Mouse (Mus musculus): Measurements from ENCODE around the gene Smim27. TPM values are rescaled to one million over a fixed set of nuclear protein-coding genes. Genes with fewer than 3 reads are reported as not detected.

The Smim27 gene
- polyA plus RNA-seq, 1 experiment = 18.4 TPM

GRCm38 (mm10) chr4:40227886-40228285 lies 41.5 kb upstream of the Smim27 start:
- peaks cover 25% of the 10 kb centered on the region for H3K36me3 ChIP-seq (ENCODE audit: control insufficient read depth, insufficient read depth, low read length)
- no peaks in the 10 kb centered on the region for H3K27me3 ChIP-seq (ENCODE audit: control insufficient read depth, insufficient read depth, low read length)
- no peak for DNase-seq
- H3K27ac ChIP-seq (ENCODE audit: control insufficient read depth, insufficient read depth, low read length) = no peak overlapping the region
- TF ChIP-seq POLR2A (IDR thresholded peaks at IDR 0.05; ENCODE audit: control insufficient read depth, extremely low read depth, insufficient read depth, low read length, poor library complexity) = no peak
- TF ChIP-seq CTCF (IDR thresholded peaks at IDR 0.05; ENCODE audit: borderline replicate concordance, control insufficient read depth, extremely low read depth, insufficient read depth, low read length, poor library complexity) = no peak
- H3K4me3 ChIP-seq (ENCODE audit: control insufficient read depth, insufficient read depth, low read length) = no peak overlapping the region
- H3K4me1 ChIP-seq (replicated peaks; ENCODE audit: control insufficient read depth, insufficient read depth, low read length) = no peaks in the 10 kb centered on the region
- 100% methylated on average over 7 of the region's 7 CpGs for WGBS

GRCm38 (mm10) chr4:40229723-40230122 lies 39.7 kb upstream of the Smim27 start:
- H3K36me3 ChIP-seq (ENCODE audit: control insufficient read depth, insufficient read depth, low read length) = peaks cover 16% of the 10 kb centered on the region
- DNase-seq = no peak
- no peak overlapping the region for H3K27ac ChIP-seq (ENCODE audit: control insufficient read depth, insufficient read depth, low read length)
- no peaks in the 10 kb centered on the region for H3K27me3 ChIP-seq (ENCODE audit: control insufficient read depth, insufficient read depth, low read length)
- no peak overlapping the region for H3K4me3 ChIP-seq (ENCODE audit: control insufficient read depth, insufficient read depth, low read length)
- no peaks in the 10 kb centered on the region for H3K4me1 ChIP-seq (replicated peaks; ENCODE audit: control insufficient read depth, insufficient read depth, low read length)
- WGBS = 91% methylated on average over 6 of the region's 6 CpGs
- TF ChIP-seq CTCF (IDR thresholded peaks at IDR 0.05; ENCODE audit: borderline replicate concordance, control insufficient read depth, extremely low read depth, insufficient read depth, low read length, poor library complexity) (no peak), POLR2A (IDR thresholded peaks at IDR 0.05; ENCODE audit: control insufficient read depth, extremely low read depth, insufficient read depth, low read length, poor library complexity) (no peak)

- H3K27ac ChIP-seq (ENCODE audit: control insufficient read depth, insufficient read depth, low read length) = no peak overlapping the region
- H3K4me3 ChIP-seq (ENCODE audit: control insufficient read depth, insufficient read depth, low read length) = no peak overlapping the region
- 80% methylated on average over 7 of the region's 7 CpGs for WGBS
- H3K4me1 ChIP-seq (replicated peaks; ENCODE audit: control insufficient read depth, insufficient read depth, low read length) = peaks cover 3% of the 10 kb centered on the region
- H3K36me3 ChIP-seq (ENCODE audit: control insufficient read depth, insufficient read depth, low read length) = no peaks in the 10 kb centered on the region; the same call in 1 of the 2 replicates
- no peaks in the 10 kb centered on the region for H3K27me3 ChIP-seq (ENCODE audit: control insufficient read depth, insufficient read depth, low read length)
- DNase-seq = no peak
- TF ChIP-seq POLR2A (IDR thresholded peaks at IDR 0.05; ENCODE audit: control insufficient read depth, extremely low read depth, insufficient read depth, low read length, poor library complexity) (no peak), CTCF (IDR thresholded peaks at IDR 0.05; ENCODE audit: borderline replicate concordance, control insufficient read depth, extremely low read depth, insufficient read depth, low read length, poor library complexity) (no peak)
Observed at GRCm38 (mm10) chr4:40233062-40233664, 36.2 kb upstream of the Smim27 start.

GRCm38 (mm10) chr4:40234256-40234655 lies 35.1 kb upstream of the Smim27 start:
- H3K4me1 ChIP-seq (replicated peaks; ENCODE audit: control insufficient read depth, insufficient read depth, low read length) = peaks cover 10% of the 10 kb centered on the region
- no peak overlapping the region for H3K27ac ChIP-seq (ENCODE audit: control insufficient read depth, insufficient read depth, low read length)
- no peak for TF ChIP-seq CTCF (IDR thresholded peaks at IDR 0.05; ENCODE audit: borderline replicate concordance, control insufficient read depth, extremely low read depth, insufficient read depth, low read length, poor library complexity)
- no peak for TF ChIP-seq POLR2A (IDR thresholded peaks at IDR 0.05; ENCODE audit: control insufficient read depth, extremely low read depth, insufficient read depth, low read length, poor library complexity)
- no peaks in the 10 kb centered on the region for H3K27me3 ChIP-seq (ENCODE audit: control insufficient read depth, insufficient read depth, low read length)
- DNase-seq = no peak
- H3K4me3 ChIP-seq (ENCODE audit: control insufficient read depth, insufficient read depth, low read length) = no peak overlapping the region
- 90% methylated on average over 6 of the region's 6 CpGs for WGBS
- H3K36me3 ChIP-seq (ENCODE audit: control insufficient read depth, insufficient read depth, low read length) = no peaks in the 10 kb centered on the region; the same call in 1 of the 2 replicates

- H3K27ac ChIP-seq (ENCODE audit: control insufficient read depth, insufficient read depth, low read length) = no peak overlapping the region; the same call in 1 of the 2 replicates
- peak; percentile 14 for DNase-seq
- H3K27me3 ChIP-seq (ENCODE audit: control insufficient read depth, insufficient read depth, low read length) = no peaks in the 10 kb centered on the region
- TF ChIP-seq POLR2A (IDR thresholded peaks at IDR 0.05; ENCODE audit: control insufficient read depth, extremely low read depth, insufficient read depth, low read length, poor library complexity) = no peak
- no peak for TF ChIP-seq CTCF (IDR thresholded peaks at IDR 0.05; ENCODE audit: borderline replicate concordance, control insufficient read depth, extremely low read depth, insufficient read depth, low read length, poor library complexity)
- H3K4me1 ChIP-seq (replicated peaks; ENCODE audit: control insufficient read depth, insufficient read depth, low read length) = peaks cover 16% of the 10 kb centered on the region
- H3K4me3 ChIP-seq (ENCODE audit: control insufficient read depth, insufficient read depth, low read length) = no peak overlapping the region
- WGBS = 46% methylated on average over 4 of the region's 4 CpGs
- H3K36me3 ChIP-seq (ENCODE audit: control insufficient read depth, insufficient read depth, low read length) = no peaks in the 10 kb centered on the region; the same call in 1 of the 2 replicates
Observed at GRCm38 (mm10) chr4:40236829-40237228, 32.5 kb upstream of the Smim27 start.

- peak overlapping the region; percentile 99 for H3K27ac ChIP-seq (ENCODE audit: control insufficient read depth, insufficient read depth, low read length)
- no peaks in the 10 kb centered on the region; the same call in 1 of the 2 replicates for H3K36me3 ChIP-seq (ENCODE audit: control insufficient read depth, insufficient read depth, low read length)
- H3K4me3 ChIP-seq (ENCODE audit: control insufficient read depth, insufficient read depth, low read length) = peak overlapping the region; percentile 71
- no peaks in the 10 kb centered on the region for H3K27me3 ChIP-seq (ENCODE audit: control insufficient read depth, insufficient read depth, low read length)
- TF ChIP-seq POLR2A (IDR thresholded peaks at IDR 0.05; ENCODE audit: control insufficient read depth, extremely low read depth, insufficient read depth, low read length, poor library complexity) = no peak
- under 1% methylated on average over 17 of the region's 17 CpGs for WGBS
- peaks cover 16% of the 10 kb centered on the region for H3K4me1 ChIP-seq (replicated peaks; ENCODE audit: control insufficient read depth, insufficient read depth, low read length)
- DNase-seq = peak; percentile 65
Observed at GRCm38 (mm10) chr4:40238483-40239408, 30.6 kb upstream of the Smim27 start.
